ENCODE assay signal across 16 mouse cellular contexts in the genomic region with DNA sequence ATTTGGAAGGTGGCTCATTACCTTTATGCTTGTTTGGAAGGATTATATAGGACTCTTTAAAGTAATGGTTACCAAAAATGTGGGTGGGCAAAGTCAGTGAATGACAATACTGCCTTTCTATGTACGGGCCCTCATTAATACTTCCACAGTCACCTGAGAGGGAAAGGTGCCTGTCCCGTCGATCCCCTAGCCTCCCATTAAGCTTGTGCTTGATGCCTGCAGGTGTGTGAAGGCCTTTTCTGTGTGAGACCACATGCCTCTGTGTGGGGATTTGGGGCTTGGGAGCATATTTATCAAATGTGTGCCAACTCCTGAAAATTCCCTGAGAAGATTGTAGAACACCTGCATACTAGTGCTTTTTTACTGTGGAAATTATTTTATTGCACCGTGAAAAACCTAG.
"Had no signal": no experiment of that assay in that cellular context is flagged by ENCODE, and none has a peak within 500 bp of the region (broad histone marks: within the 10 kb centered on the region; RNA-seq: fewer than 3 reads in every experiment).

No protein-coding gene starts in this region.

- H3K4me3 ChIP-seq: neural tube, embryonic 13.5 days; neural tube, embryonic 15.5 days; stomach, embryonic 15.5 days had no signal

- H3K27me3 ChIP-seq: neural tube, embryonic 13.5 days; neural tube, embryonic 15.5 days; stomach, embryonic 15.5 days had no signal

- H3K36me3 ChIP-seq: neural tube, embryonic 13.5 days; neural tube, embryonic 15.5 days; stomach, embryonic 15.5 days had no signal

- DNase-seq: retina, postnatal 1 day; right cerebral cortex, adult 18-20 months; right cerebral cortex, postnatal 14 days; right cerebral cortex, postnatal 25 days; right cerebral cortex, postnatal 4 days; spleen, adult 18-20 months; thymus, adult 18-20 months; thymus, adult 2 months; thymus, postnatal 14 days; thymus, postnatal 25 days; thymus, postnatal 36 days; thymus, postnatal 4 days had no signal

- H3K27ac ChIP-seq: neural tube, embryonic 13.5 days; neural tube, embryonic 15.5 days; stomach, embryonic 15.5 days; stomach, postnatal 0 days had no signal

- H3K4me2 ChIP-seq: neural tube, embryonic 13.5 days; neural tube, embryonic 15.5 days; stomach, embryonic 15.5 days had no signal

- H3K4me1 ChIP-seq: neural tube, embryonic 13.5 days; neural tube, embryonic 15.5 days; stomach, embryonic 15.5 days had no signal

- H3K9ac ChIP-seq: neural tube, embryonic 13.5 days; neural tube, embryonic 15.5 days; stomach, embryonic 15.5 days had no signal

- H3K9me3 ChIP-seq: neural tube, embryonic 13.5 days; neural tube, embryonic 15.5 days; stomach, embryonic 15.5 days had no signal
